Comparison of ENCODE assay signal across 22 mouse cellular contexts in genomic region chr6:54763669-54764068, GRCm38 (mm10).
"Had no signal": no experiment of that assay in that cellular context is flagged by ENCODE, and none has a peak within 500 bp of the region (broad histone marks: within the 10 kb centered on the region; RNA-seq: fewer than 3 reads in every experiment).

No protein-coding gene starts in this region.

- H3K27ac ChIP-seq: heart, adult 2 months; heart, embryonic 13.5 days; heart, embryonic 15.5 days; hindbrain, embryonic 13.5 days; hindbrain, embryonic 15.5 days; hindbrain, postnatal 0 days; limb, embryonic 13.5 days; limb, embryonic 15.5 days; liver, embryonic 12.5 days; liver, embryonic 14.5 days had no signal

- H3K36me3 ChIP-seq: heart, embryonic 13.5 days; heart, embryonic 15.5 days; hindbrain, embryonic 13.5 days; hindbrain, embryonic 15.5 days; limb, embryonic 13.5 days; limb, embryonic 15.5 days; liver, embryonic 12.5 days had no signal

- H3K4me3 ChIP-seq: heart, adult 2 months; heart, embryonic 13.5 days; heart, embryonic 15.5 days; hindbrain, embryonic 13.5 days; hindbrain, embryonic 15.5 days; limb, embryonic 13.5 days; limb, embryonic 15.5 days; liver, embryonic 12.5 days had no signal

- ATAC-seq: hindbrain, postnatal 0 days; liver, embryonic 12.5 days had no signal

- H3K4me1 ChIP-seq: limb, embryonic 15.5 days had no signal

- H3K27me3 ChIP-seq: heart, embryonic 15.5 days; hindbrain, embryonic 15.5 days had no signal

- H3K9ac ChIP-seq: heart, embryonic 13.5 days; heart, embryonic 15.5 days; hindbrain, embryonic 13.5 days; hindbrain, embryonic 15.5 days; limb, embryonic 13.5 days; limb, embryonic 15.5 days; liver, embryonic 12.5 days; liver, embryonic 14.5 days had no signal

- H3K9me3 ChIP-seq: heart, embryonic 13.5 days; heart, embryonic 15.5 days; hindbrain, embryonic 13.5 days; hindbrain, embryonic 15.5 days; limb, embryonic 13.5 days; limb, embryonic 15.5 days; liver, embryonic 12.5 days had no signal

- H3K4me2 ChIP-seq: heart, embryonic 11.5 days; heart, embryonic 13.5 days; heart, embryonic 15.5 days; hindbrain, embryonic 13.5 days; hindbrain, embryonic 15.5 days; limb, embryonic 13.5 days; limb, embryonic 15.5 days; liver, embryonic 12.5 days had no signal

- DNase-seq: gastrocnemius, postnatal 14 days; gastrocnemius, postnatal 36 days; heart, adult 11 months; heart, adult 2 months; heart, postnatal 14 days; heart, postnatal 36 days; kidney, adult 8-10 months; kidney, postnatal 10 days; kidney, postnatal 36 days; layer of hippocampus, adult 9-11 months; layer of hippocampus, postnatal 36 days; left cerebral cortex, postnatal 4 days had no signal
